Mouse (Mus musculus) urinary bladder, postnatal 36 days (tissue): ENCODE data around the gene Shtn1.

Source experiments
- DNase-seq, 2 experiments: peaks; one replicate each; pipeline ENCODE4 v3.0.0; 2022; ENCODE audit warnings: low spot score in 2 of 2, mixed read lengths in 1 of 2

Gene Shtn1

DNA sequence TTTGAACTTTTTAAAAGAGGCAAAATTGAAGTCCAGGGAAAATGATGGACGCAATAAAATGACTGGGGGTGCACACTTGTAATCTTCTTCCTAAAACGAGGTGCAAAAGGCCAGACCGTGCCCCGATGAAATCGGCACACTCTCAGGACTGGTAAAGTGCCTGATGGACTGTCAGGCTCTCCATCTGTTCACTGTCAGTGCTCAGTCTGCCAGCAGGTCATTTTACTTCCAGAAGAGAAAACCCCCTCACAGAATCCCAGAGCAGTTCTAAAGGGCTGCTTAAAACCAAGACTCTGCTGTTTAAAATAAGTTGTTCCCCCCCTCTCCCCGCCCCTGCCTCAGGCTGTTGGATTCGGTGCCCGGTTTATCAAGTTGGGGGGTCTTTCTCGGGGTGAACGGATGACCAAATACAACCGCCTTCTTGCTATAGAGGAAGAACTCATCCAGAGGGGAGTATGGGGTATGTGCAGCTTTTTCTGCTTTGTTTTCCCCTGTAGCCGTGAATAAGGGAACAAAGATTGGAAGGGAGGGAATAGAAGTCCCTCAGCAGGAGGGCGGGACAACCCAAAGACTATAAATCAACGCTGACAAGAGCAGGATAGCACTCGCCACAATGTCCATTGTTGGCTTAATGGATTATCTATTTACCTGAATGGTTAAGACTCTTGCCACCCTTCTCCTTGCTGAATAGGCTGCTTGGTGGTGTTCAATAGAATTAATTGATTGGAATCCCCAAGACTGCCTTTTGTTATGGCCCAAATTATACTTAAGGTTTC, 107.0 kb downstream of the Shtn1 start:
- DNase-seq: no peak

DNA sequence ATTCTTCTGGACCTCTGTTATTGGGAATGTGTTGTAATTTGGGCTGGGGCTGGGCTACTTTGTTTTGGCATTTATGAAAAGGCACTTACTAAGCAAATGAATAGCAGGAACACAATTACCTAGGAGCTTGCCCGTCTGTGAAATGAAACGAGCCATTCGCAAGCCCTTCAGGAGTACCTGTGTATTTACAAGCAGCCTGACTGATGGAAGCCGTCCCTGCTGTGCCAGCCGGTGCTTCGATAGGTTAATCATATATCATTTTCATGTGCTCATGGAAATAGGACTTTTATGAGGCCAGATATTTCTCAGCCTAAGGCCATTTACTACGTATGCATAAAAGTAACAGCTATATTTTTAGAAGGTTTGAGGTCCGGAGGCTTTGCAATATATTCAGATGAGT, 112.9 kb downstream of the Shtn1 start:
- no peak for DNase-seq

DNA sequence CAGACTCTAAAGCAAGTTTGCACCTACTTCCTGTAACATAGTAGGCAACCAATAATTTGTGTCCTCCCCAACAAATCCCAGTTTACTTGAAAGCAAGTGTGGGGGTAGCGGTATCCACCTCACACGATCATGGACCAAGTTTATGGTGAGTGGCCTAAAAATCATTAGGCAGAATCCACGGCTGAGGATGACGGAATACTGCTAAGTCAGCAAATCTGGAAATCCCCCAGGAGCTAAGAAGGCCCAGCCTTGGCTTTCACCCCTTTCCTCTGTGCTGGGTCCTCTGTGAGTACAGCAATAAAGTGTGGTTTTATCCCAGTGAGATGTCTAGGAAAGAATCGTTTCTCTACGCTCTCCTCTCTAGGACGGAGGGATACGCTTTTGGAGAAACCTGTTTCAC, 121.1 kb downstream of the Shtn1 start:
- no peak for DNase-seq

DNA sequence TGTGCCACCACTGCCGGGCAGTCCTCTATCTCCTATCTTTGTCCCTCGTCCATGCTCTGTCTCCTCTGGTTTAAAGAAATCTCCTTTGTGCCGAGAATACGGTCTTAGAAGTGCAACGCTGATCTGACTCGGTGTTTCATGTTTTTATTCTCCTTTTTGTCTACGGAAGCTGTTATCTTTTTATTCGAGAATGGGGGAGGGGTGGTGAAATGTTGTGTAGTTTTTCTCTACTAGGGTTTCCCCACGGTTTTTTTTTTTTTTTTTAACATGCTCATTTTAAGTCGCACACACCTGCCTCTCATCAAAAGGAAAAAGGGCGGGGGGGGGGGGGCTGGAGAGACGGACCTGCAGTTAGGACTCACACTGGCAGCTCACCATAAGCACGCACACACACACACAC, 123.7 kb downstream of the Shtn1 start:
- DNase-seq: no peak

DNA sequence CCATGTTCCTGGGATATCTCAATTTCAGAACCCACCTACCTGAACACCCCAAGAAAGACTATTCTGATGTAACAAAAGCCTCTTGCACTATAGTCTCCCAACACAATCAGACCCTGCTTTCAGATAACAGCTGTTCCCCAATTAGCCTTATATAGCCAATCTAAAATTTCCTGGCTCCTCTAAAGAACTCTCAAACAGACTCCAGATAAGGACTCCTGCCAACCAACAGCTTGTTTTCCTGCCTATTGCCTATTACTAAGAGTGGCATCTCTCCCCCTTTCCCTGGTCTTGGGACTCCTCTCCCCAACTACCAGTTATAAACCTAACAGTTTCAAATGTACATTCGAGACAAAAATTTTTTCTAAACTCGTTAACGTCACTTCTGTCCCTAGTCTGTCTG, 124.4 kb downstream of the Shtn1 start:
- DNase-seq: no peak

DNA sequence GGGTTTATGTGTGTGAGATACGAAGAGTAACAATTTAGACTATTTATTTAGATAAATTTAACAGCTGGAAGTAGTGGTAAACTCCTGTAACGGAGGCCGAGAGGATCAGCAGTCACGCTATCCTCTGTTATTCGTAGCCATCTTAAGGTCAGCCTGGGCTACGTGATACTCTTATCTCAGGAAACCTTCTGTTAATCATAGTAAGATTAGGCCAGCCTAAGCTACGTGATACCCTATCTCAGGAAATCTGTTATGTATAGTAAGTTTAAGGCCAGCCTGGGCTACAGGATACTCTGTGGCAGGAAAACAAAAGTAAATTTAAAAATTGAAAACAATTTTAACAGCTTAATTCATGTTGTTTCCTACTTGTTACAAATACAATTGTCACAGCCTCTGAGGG, 129.9 kb downstream of the Shtn1 start:
- no peak for DNase-seq

DNA sequence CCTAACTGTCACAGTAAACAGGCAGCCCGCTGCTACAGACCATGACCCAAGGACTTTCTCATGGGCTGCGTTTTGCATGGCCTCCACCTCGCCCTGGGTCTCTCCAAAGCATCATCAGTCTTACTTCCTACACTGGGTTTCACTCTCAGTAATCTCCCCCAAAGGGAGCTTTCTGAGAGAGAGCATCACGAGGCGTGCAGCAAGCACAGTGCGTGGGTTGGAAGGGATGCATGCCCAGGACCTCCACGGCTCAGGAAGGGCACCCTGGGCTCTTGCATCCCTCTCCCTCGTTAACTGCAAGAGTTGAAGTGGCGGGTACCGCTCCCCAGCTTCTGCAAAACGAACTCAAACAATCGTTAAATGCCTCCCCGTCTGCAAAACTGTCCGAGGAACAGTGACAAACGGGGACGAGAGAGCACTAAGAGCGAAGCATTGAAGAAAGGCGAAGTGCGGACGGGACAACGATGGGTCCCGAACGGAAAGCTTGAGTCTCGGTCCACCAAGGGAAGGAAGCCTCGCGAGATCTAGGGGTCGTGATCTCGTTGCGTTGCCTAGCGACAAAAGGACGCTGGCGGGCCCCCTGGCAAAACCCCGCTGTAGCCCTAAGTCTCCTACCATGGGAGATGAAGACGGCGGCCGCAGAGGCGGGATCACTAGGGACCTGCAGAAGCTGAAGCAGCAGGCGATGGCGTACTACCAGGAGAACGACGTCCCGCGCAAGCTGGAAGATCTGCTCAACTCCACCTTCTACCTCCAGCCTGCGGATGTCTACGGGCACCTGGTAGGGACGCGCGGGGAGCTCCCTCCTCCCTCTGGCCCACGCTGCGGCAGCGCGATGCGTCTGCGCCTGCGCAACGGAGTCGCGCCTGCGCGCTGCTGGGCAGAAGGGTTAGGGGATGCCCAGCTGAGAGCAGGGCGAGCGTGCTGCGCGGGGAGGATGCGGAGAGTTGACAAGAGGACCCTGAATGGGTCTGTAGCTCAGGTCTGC, 132.8 kb downstream of the Shtn1 start, which contains the start of the genes Eno4 and Hspa12a:
Gene Eno4 (plus strand): TSS at position 585 of the 988 bp plus-strand sequence.
Gene Hspa12a (minus strand): TSS at position 814 of the 988 bp plus-strand sequence.
- DNase-seq: peak; percentile 90

DNA sequence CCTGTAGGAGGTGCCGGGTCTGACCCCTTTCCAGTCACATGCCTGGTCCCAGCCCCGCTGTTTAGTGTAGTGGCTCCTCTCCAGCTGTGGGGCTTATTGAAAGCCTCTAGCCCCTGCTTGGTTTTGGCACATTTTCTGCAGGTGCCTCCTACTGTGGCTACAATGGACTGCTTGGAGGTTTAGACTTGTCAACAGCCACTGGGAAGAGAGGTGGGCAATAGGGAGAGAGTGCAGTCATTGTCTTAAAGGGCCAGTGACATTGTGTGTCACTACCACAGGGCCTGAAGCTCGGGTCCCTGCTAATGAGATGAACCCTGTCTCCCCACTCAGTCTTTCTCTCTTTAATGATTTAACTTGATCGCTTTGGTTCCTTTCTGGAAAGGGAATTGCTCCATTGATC, 142.8 kb downstream of the Shtn1 start:
- no peak for DNase-seq

DNA sequence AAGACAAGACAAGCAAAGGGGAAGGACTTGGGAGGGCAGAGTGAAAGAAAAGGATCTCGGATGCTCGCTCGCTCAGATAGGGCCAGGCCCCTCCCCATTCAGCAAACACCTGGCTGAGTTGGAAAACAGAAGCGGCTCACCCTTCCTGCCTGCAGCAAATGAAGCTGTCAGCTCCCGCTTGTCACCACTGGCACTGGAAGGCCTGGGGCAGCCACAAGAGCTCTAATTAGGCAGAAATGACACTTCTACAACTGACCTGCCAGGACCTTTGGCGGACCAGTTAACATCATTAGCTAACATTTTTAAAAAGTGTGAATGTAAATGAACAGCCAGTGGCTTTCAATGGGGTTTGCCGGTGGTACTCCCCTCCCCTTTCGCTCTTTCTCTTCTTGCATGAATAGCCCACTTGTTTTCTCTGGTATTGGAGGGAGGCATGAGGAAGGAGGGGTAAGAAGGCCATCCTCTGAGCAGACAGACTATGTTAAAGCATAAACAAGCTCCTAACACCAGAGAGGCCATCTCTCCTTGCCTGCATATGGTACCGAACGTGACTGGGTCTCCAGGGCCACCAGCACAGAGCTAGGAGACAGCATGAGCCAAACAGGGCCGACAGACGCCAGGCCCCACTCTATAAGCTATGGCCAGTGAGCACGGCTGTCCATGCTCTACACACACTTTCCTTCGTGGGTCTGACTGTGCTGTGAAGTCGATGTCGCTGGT, 144.7 kb downstream of the Shtn1 start:
- DNase-seq: no peak
